Comparison of ENCODE assay signal across 8 mouse cellular contexts in the genomic region with DNA sequence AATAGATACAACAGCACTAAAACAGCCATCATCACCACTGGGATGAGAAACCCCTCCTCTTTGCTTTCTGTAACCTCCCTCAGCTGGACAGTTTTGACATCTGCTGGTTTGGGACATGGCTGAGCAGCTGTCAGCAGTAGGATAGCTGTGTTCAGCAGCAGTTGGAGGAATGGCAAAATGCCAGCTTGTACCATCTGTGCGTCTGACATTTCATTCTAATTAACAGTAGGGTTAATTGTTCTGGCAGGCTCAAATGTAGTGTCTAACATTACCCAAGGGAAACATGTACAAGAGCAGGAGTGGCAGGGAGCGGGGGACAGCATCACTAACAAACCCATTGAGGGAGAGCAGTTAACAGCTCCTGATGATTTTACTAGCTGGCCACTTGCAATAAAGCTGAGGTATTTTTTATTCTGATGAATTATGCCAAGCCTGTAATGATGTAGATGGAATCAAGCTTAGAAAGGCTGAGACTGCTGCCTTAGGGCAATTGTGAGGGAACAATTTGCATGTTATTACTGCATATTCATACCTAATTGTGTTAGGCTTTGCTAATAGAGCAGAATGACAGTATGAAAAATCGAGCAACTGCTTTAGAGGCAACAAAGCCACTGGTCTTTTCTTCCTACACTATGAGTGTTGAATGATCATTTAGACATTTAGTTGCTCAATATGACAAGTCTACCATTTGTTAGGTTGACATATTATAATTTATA. TPM values are rescaled to one million over a fixed set of nuclear protein-coding genes. Genes with fewer than 3 reads are reported as not detected.
DNase-seq lines count a peak whose midpoint lies in the region; ATAC-seq and TF ChIP-seq lines count a peak whose summit lies in the region.

No protein-coding gene starts in this region.

- peak; percentile 97 for ATAC-seq in forebrain, postnatal 0 days

- H3K4me3 ChIP-seq in forebrain, postnatal 0 days (ENCODE audit: low read depth, low read length) = no peak overlapping the region
- H3K4me3 ChIP-seq in left cerebral cortex, adult 2 months = no peak overlapping the region

- H3K9ac ChIP-seq in forebrain, postnatal 0 days = no peak overlapping the region

- TF ChIP-seq CTCF in forebrain, postnatal 0 days (IDR thresholded peaks at IDR 0.05; ENCODE audit: low read depth) = no peak
- TF ChIP-seq CTCF in left cerebral cortex, adult 2 months (IDR thresholded peaks at IDR 0.05) = no peak

- H3K27ac ChIP-seq in forebrain, postnatal 0 days (ENCODE audit: low read depth, low read length) = peak overlapping the region; percentile 37
- no peak overlapping the region for H3K27ac ChIP-seq in left cerebral cortex, adult 2 months

- peak; percentile 4 for DNase-seq in adrenal gland, postnatal 14 days
- DNase-seq in adrenal gland, postnatal 4 days (ENCODE audit: low spot score in 2 of 2) = no peak
- peak; percentile 74 for DNase-seq in brain, adult 2 months (ENCODE audit: low read depth, low spot score)
- peak; percentile 90 for DNase-seq in forebrain, postnatal 0 days
- DNase-seq in left cerebral cortex, adult 2 months (ENCODE audit: extremely low spot score in 1 of 2, low spot score in 2 of 2) = peak; percentile 9 to 25
- peak; percentile 13 for DNase-seq in right cerebral cortex, adult 18-20 months
- no peak for DNase-seq in testis, postnatal 14 days (ENCODE audit: low spot score)
- no peak for DNase-seq in thymus, postnatal 14 days

- no peaks in the 10 kb centered on the region for H3K36me3 ChIP-seq in forebrain, postnatal 0 days (ENCODE audit: insufficient read depth)

- H3K4me1 ChIP-seq in forebrain, postnatal 0 days (ENCODE audit: insufficient read depth) = no peaks in the 10 kb centered on the region

- no peaks in the 10 kb centered on the region for H3K9me3 ChIP-seq in forebrain, postnatal 0 days (ENCODE audit: low read length)

- intact Hi-C loops in left cerebral cortex, adult 2 months (cut with DNase I) = no loop called here

- no peaks in the 10 kb centered on the region for H3K27me3 ChIP-seq in forebrain, postnatal 0 days (ENCODE audit: insufficient read depth, low read length)

- no peak overlapping the region for H3K4me2 ChIP-seq in forebrain, postnatal 0 days (ENCODE audit: low read depth)

- 3% methylated on average over 3 of the region's 3 CpGs for WGBS in forebrain, postnatal 0 days

RNA-seq across cellular contexts. Expression of a gene that starts 4.3 kb away (rescaled TPM):
- total RNA-seq in adrenal gland, postnatal 14 days (2021) = 4.1 and 4.6 TPM in 2 replicates
- 10 to 100 TPM; 14.4 to 19.4 TPM for total RNA-seq in adrenal gland, postnatal 4 days (2021)
- total RNA-seq in forebrain, postnatal 0 days (2014; rRNA removed) = 1.1 and 8.5 TPM in 2 replicates
- 18.9 and 23.0 TPM in 2 replicates for polyA plus RNA-seq in forebrain, postnatal 0 days (2015; fragmentation: Nextera tagmentation; extraction: Ambion mirVana)
- total RNA-seq in left cerebral cortex, adult 2 months (2021) = 10 to 100 TPM; 10.4 to 16.0 TPM

Comparison
In these comparisons a context has a peak if more than half of its experiments do, and no peak if none do; other contexts are left out.
1. DNase-seq: peak in adrenal gland, postnatal 14 days (single experiment), brain, adult 2 months (single experiment), forebrain, postnatal 0 days (single experiment), left cerebral cortex, adult 2 months (2 of 2) and right cerebral cortex, adult 18-20 months (single experiment); none in adrenal gland, postnatal 4 days (0 of 2), testis, postnatal 14 days (single experiment) and thymus, postnatal 14 days (single experiment).